In genomic region chr6:56616982-56617613, GRCm38 (mm10) we compare ENCODE assay signal across 7 mouse cellular contexts. TPM values are rescaled to one million over a fixed set of nuclear protein-coding genes. Genes with fewer than 3 reads are reported as not detected.
DNase-seq lines count a peak whose midpoint lies in the region; ATAC-seq lines count a peak whose summit lies in the region.

No protein-coding gene starts in this region.

- WGBS in heart, embryonic 16.5 days, result 19% methylated on average over 7 of the region's 7 CpGs
- WGBS in midbrain, embryonic 11.5 days, result 26% methylated on average over 7 of the region's 7 CpGs

- no peaks in the 10 kb centered on the region for H3K27me3 ChIP-seq in heart, embryonic 16.5 days (ENCODE audit: control insufficient read depth, insufficient read depth, low read length)
- H3K27me3 ChIP-seq in midbrain, embryonic 11.5 days (ENCODE audit: control insufficient read depth, insufficient read depth, low read length), result no peaks in the 10 kb centered on the region

- peak overlapping the region; percentile 2 for H3K4me2 ChIP-seq in heart, embryonic 16.5 days (ENCODE audit: low read depth, low read length)
- no peak overlapping the region for H3K4me2 ChIP-seq in midbrain, embryonic 11.5 days

- peak overlapping the region; percentile 71 for H3K27ac ChIP-seq in heart, embryonic 16.5 days (ENCODE audit: low read length)
- peak overlapping the region; percentile 35; the same call in 1 of the 2 replicates for H3K27ac ChIP-seq in midbrain, embryonic 11.5 days (ENCODE audit: low read depth, low read length)

- H3K36me3 ChIP-seq in heart, embryonic 16.5 days (ENCODE audit: control insufficient read depth, insufficient read depth), result no peaks in the 10 kb centered on the region
- no peaks in the 10 kb centered on the region for H3K36me3 ChIP-seq in midbrain, embryonic 11.5 days (ENCODE audit: control insufficient read depth, insufficient read depth, low read length)

- ATAC-seq in heart, embryonic 16.5 days (replicated peaks; ENCODE audit: extremely low read depth, insufficient read depth, low FRiP score), result peak; percentile 75
- peak; percentile 90 for ATAC-seq in midbrain, embryonic 11.5 days (ENCODE audit: low FRiP score)

- H3K4me1 ChIP-seq in heart, embryonic 16.5 days (ENCODE audit: control insufficient read depth, insufficient read depth, low read length), result peaks cover 9% of the 10 kb centered on the region
- H3K4me1 ChIP-seq in midbrain, embryonic 11.5 days (ENCODE audit: control insufficient read depth, insufficient read depth, low read length), result peaks cover 12% of the 10 kb centered on the region

- peak; percentile 42 for DNase-seq in brain, adult 2 months (ENCODE audit: low read depth, low spot score)
- DNase-seq in embryo, embryonic 9.5 days (ENCODE audit: extremely low spot score), result peak; percentile 61
- peak; percentile 28 to 52 for DNase-seq in kidney, postnatal 25 days
- peak; percentile 91 for DNase-seq in midbrain, embryonic 11.5 days (ENCODE audit: low spot score, missing footprints)
- DNase-seq in spleen, adult 18-20 months, result no peak
- no peak for DNase-seq in frontal cortex, postnatal 25 days (ENCODE audit: low spot score in 2 of 2)

- no peak overlapping the region for H3K4me3 ChIP-seq in heart, embryonic 16.5 days (ENCODE audit: low read length)
- H3K4me3 ChIP-seq in midbrain, embryonic 11.5 days (ENCODE audit: low read depth, low read length), result no peak overlapping the region

- H3K9ac ChIP-seq in heart, embryonic 16.5 days (ENCODE audit: low read length), result no peak overlapping the region
- H3K9ac ChIP-seq in midbrain, embryonic 11.5 days (ENCODE audit: low read length), result no peak overlapping the region

- H3K9me3 ChIP-seq in heart, embryonic 16.5 days (replicated peaks; ENCODE audit: control insufficient read depth, low read length), result no peaks in the 10 kb centered on the region
- no peaks in the 10 kb centered on the region for H3K9me3 ChIP-seq in midbrain, embryonic 11.5 days (ENCODE audit: control insufficient read depth, low read length)

RNA-seq across cellular contexts. Expression of gene Pde1c, which starts 48.2 kb away (rescaled TPM):
- 12.7 and 14.0 TPM in 2 replicates for polyA plus RNA-seq in heart, embryonic 16.5 days (2015; fragmentation: Nextera tagmentation; extraction: Ambion mirVana)
- polyA plus RNA-seq in midbrain, embryonic 11.5 days (2014; fragmentation: Nextera tagmentation; extraction: Ambion mirVana), result 4.8 and 5.4 TPM in 2 replicates

Comparison
In these comparisons a context has a peak if more than half of its experiments do, and no peak if none do; other contexts are left out.
1. DNase-seq: peak in brain, adult 2 months (single experiment), embryo, embryonic 9.5 days (single experiment), kidney, postnatal 25 days (2 of 2) and midbrain, embryonic 11.5 days (single experiment); none in spleen, adult 18-20 months (0 of 2) and frontal cortex, postnatal 25 days (0 of 2).